Mouse (Mus musculus) bone marrow macrophage, adult 2 months (primary cell): ENCODE results near the gene Arhgef18. TPM values are rescaled to one million over a fixed set of nuclear protein-coding genes. Genes with fewer than 3 reads are reported as not detected.

Experiments
- H3K27ac ChIP-seq: 2 replicates; pipeline ENCODE4 v1.5.1; 2012; ENCODE audit warnings: low read depth, low read length; ENCODE audit not compliant: insufficient read depth
- H3K4me1 ChIP-seq: 2 replicates; pipeline ENCODE4 v1.6.1; 2012; ENCODE audit warnings: low read length; ENCODE audit not compliant: control insufficient read depth, insufficient read depth
- H3K4me3 ChIP-seq: 2 replicates; pipeline ENCODE4 v1.5.1; 2012; ENCODE audit warnings: mild to moderate bottlenecking, low read length, moderate library complexity; ENCODE audit not compliant: insufficient read depth
- CTCF ChIP-seq: IDR thresholded peaks from 2 replicates; pipeline ENCODE4 v1.5.1; 2012; ENCODE audit warnings: low read depth, mild to moderate bottlenecking, low read length, moderate library complexity
- POLR2A ChIP-seq: IDR thresholded peaks from 2 replicates; pipeline ENCODE4 v1.6.1; 2012; ENCODE audit warnings: mild to moderate bottlenecking, low read depth, low read length, borderline replicate concordance
- polyA plus RNA-seq: library from polyadenylated mRNA; stranded (reverse); fragments of >200 nt; gene quantifications from 2 replicates; pipeline ENCODE4 v1.2.4, GENCODE M21; 2012; ENCODE audit not compliant: missing spikeins, insufficient read depth, insufficient read length

Arhgef18 gene
- 1.9 and 2.3 TPM in 2 replicates for polyA plus RNA-seq

- TF ChIP-seq CTCF, result no peak
- no peak for TF ChIP-seq POLR2A
- H3K27ac ChIP-seq, result no peak within 1 kb of the TSS
- H3K4me3 ChIP-seq, result no peak within 1 kb of the TSS
- no peaks in the 10 kb centered on the region for H3K4me1 ChIP-seq
Measured at GRCm38 (mm10) chr8:3392771-3393710, at the start of gene Arhgef18. Gene Arhgef18, plus strand, starts transcription at chr8:3393006.

- no peak overlapping the region for H3K4me3 ChIP-seq
- TF ChIP-seq POLR2A (no peak), CTCF (no peak)
- H3K4me1 ChIP-seq, result no peaks in the 10 kb centered on the region
- H3K27ac ChIP-seq, result no peak overlapping the region
Measured at GRCm38 (mm10) chr8:3345337-3345736, 47.5 kb upstream of the Arhgef18 start.

DNA sequence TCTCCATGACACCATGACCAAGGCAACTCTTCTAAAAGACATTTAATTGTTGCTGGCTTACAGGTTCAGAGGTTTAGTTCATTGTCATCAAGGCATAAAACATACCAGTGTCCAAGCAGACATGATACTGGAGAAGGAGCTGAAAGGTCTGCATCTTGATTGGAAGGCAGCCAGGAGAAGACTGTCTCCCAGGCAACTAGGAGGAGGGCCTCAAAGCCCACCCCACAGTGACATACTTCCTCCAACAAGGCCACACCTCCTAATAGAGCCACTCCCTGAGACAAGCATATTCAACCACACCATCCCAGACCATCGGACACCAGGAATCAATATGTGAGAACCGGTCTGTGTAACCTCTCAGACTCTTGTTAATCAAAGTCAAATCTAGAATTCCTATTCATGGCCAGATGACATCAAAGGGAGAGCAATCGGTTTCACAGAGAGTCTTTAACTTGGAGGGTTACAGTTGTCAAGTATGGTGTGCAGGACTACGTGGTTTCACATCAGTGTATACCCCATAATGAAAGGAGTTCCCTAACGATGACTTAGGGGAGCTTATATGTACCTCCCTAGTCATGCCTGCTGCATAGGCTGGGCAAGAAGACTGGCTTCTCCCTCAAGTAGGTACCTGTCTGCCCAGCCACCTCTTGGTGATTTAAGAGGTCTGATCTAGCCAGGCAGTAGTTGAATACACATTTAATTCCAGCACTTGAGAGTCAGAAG, 46.0 kb upstream of the Arhgef18 start:
- Histone ChIP-seq H3K4me1 (no peaks in the 10 kb centered on the region), H3K4me3 (no peak overlapping the region), H3K27ac (no peak overlapping the region)
- no peak for TF ChIP-seq POLR2A

GRCm38 (mm10) chr8:3348142-3348823, 44.5 kb upstream of the Arhgef18 start:
- TF ChIP-seq POLR2A, result no peak
- TF ChIP-seq CTCF, result no peak
- Histone ChIP-seq H3K27ac (no peak overlapping the region), H3K4me3 (no peak overlapping the region), H3K4me1 (peaks cover 8% of the 10 kb centered on the region)

GRCm38 (mm10) chr8:3350747-3351146, 42.1 kb upstream of the Arhgef18 start:
- H3K4me3 ChIP-seq, result no peak overlapping the region
- H3K4me1 ChIP-seq, result peaks cover 23% of the 10 kb centered on the region
- TF ChIP-seq POLR2A (no peak), CTCF (no peak)
- H3K27ac ChIP-seq, result no peak overlapping the region

DNA sequence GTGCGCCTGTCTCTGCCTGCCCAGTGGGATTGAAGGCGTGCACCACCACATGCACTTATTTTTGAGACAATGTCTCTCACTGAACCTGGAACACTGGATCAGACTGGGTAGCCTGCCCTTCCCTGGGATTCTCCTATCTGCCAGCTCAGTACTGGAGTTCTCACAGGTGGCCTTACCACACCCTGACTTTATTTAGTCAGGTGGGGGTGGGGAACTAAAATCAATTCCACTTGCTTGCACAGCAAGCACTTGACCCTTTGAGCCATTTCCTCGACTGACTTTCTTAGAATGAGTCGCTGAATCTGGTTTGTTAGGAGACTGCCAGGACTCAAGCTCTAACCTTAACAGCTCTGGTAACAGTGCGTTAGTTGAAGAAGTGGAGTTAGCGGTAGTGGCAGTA, 40.1 kb upstream of the Arhgef18 start:
- Histone ChIP-seq H3K27ac (no peak overlapping the region), H3K4me3 (no peak overlapping the region), H3K4me1 (peaks cover 23% of the 10 kb centered on the region)
- TF ChIP-seq CTCF, result no peak
- TF ChIP-seq POLR2A, result no peak

DNA sequence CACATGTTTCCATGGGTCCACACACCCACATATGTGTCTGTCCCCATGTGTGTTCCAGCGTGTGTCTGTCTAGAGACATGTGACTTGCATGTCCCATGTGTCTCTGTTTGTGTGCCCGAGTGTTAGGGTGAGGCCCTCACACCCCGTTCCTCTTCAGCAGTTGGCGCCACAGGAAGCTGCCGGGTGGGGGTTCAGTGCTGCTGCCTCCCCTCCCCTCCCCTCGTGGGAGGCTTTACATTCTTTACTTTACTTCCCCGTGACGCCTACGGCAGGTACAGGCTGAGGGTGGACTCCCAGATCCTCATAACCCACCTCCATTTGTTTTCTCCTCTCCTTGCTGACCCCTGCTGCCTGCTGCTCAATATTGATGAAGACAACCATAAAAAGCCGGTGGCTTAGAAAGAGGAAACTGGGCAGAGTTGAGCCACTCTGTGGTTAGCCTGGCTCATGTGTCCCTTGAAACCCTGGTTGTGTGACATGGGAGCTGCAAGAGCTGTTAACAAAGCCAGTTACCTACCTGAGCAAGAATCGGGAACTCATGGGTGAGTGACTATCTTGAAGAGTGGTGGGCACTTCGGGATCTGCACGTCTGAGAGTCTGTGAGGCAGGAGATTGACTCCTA, 39.5 kb upstream of the Arhgef18 start, which contains the start of gene A430078G23Rik:
TSS of gene A430078G23Rik (plus strand) at position 227 of the 622 bp plus-strand sequence.
- no peak for TF ChIP-seq CTCF
- Histone ChIP-seq H3K4me3 (peak within 1 kb of the TSS; percentile 28), H3K4me1 (peaks cover 23% of the 10 kb centered on the region), H3K27ac (no peak within 1 kb of the TSS)

DNA sequence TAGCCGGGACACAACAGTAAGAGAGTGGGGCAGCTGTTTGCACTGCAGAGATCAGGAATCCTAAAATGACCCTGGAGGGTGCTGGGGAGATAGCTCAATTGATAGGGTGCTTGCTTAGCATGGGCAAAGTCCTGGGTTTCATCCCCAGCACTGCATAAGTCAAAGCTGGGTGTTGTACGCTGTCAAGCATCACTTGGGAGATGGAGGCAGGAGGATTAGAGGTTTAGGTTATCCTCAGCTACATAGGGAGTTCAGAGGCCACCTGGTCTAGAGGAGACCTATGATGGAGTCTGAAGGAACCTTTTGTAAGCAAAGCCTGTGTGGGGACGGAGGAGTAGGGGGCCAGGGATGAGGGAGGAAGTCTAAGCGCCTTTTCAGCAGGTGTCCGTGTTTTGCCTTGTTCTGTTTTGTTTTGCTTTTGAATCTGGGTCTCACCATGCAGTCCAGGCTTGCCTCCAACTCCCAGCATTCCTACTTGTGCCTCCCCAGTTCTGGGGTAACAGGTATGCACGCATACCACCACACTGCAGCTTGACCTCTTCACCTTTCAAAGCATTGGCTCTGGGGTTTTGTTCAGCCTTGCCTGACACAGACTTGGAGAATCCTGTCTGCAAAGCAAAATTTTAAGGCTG, 38.9 kb upstream of the Arhgef18 start:
- Histone ChIP-seq H3K27ac (no peak overlapping the region), H3K4me3 (no peak overlapping the region), H3K4me1 (peaks cover 23% of the 10 kb centered on the region)
- no peak for TF ChIP-seq POLR2A

DNA sequence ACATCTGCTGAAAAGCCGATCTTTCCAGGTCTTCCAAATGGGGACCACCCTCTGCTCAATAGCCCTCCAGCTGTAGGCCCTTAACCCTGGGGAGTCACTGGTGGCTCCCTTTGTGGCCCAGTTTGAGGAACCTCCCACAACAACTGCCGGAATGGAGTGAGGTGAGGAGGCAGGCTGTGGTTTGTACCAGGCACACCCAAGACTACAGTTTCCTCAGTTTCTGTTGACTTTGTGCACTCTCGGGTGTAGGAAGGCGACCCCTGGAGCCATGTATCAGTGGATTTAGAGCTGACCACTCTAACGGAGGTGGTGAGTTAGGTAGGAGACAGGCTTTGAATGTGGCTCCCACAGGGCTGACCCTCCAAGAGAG, 38.4 kb upstream of the Arhgef18 start:
- H3K27ac ChIP-seq, result no peak overlapping the region
- no peak overlapping the region for H3K4me3 ChIP-seq
- H3K4me1 ChIP-seq, result peaks cover 23% of the 10 kb centered on the region
- TF ChIP-seq POLR2A (no peak), CTCF (no peak)
